Comparison of ENCODE assay signal across 14 mouse cellular contexts in genomic region chr17:72924295-72924694, GRCm38 (mm10). TPM values are rescaled to one million over a fixed set of nuclear protein-coding genes. Genes with fewer than 3 reads are reported as not detected.
DNase-seq lines count a peak whose midpoint lies in the region; ATAC-seq and TF ChIP-seq lines count a peak whose summit lies in the region.
"Had no signal": no experiment of that assay in that cellular context is flagged by ENCODE, and none has a peak within 500 bp of the region (broad histone marks: within the 10 kb centered on the region; RNA-seq: fewer than 3 reads in every experiment).

No protein-coding gene starts in this region.

- intact Hi-C loops in left cerebral cortex, adult 2 months (cut with DNase I) = loop anchor here (1.0 kb wide), 2 partner anchors 47 to 151 kb away; no protein-coding TSS in a partner anchor

- peaks cover 7% of the 10 kb centered on the region; the same call in 1 of the 2 replicates for H3K36me3 ChIP-seq in intestine, embryonic 15.5 days
- H3K36me3 ChIP-seq in intestine, postnatal 0 days (ENCODE audit: control insufficient read depth, insufficient read depth) = peaks cover 52% of the 10 kb centered on the region
- H3K36me3 ChIP-seq in spleen, adult 2 months (ENCODE audit: control insufficient read depth, insufficient read depth, low read length) = peaks cover 54% of the 10 kb centered on the region
- H3K36me3 ChIP-seq: G1E had no signal

- no peaks in the 10 kb centered on the region for H3K27me3 ChIP-seq in intestine, embryonic 15.5 days (replicated peaks)
- H3K27me3 ChIP-seq in intestine, postnatal 0 days (replicated peaks; ENCODE audit: control insufficient read depth, insufficient read depth, low read length) = no peaks in the 10 kb centered on the region
- H3K27me3 ChIP-seq in spleen, adult 2 months (ENCODE audit: control insufficient read depth, insufficient read depth, low read length) = no peaks in the 10 kb centered on the region

- no peak for TF ChIP-seq POLR2A in spleen, adult 2 months (IDR thresholded peaks at IDR 0.05; ENCODE audit: low read depth, low read length)

- H3K9me3 ChIP-seq in intestine, embryonic 15.5 days = no peaks in the 10 kb centered on the region
- no peaks in the 10 kb centered on the region for H3K9me3 ChIP-seq in intestine, postnatal 0 days (ENCODE audit: control insufficient read depth)
- H3K9me3 ChIP-seq: megakaryocyte, embryonic 14.5 days had no signal

- no peak overlapping the region for H3K27ac ChIP-seq in intestine, embryonic 15.5 days
- H3K27ac ChIP-seq in intestine, postnatal 0 days (ENCODE audit: low read depth, low read length) = no peak overlapping the region
- peak overlapping the region; percentile 79 for H3K27ac ChIP-seq in spleen, adult 2 months (ENCODE audit: insufficient read depth, low read length)
- H3K27ac ChIP-seq in left cerebral cortex, adult 2 months = peak overlapping the region; percentile 34; the same call in 1 of the 2 replicates

- TF ChIP-seq CTCF in intestine, postnatal 0 days (IDR thresholded peaks at IDR 0.05; ENCODE audit: low read depth) = no peak
- no peak for TF ChIP-seq CTCF in spleen, adult 2 months (IDR thresholded peaks at IDR 0.05; ENCODE audit: extremely low read depth, insufficient read depth, insufficient read length, insufficient replicate concordance)
- TF ChIP-seq CTCF in left cerebral cortex, adult 2 months (IDR thresholded peaks at IDR 0.05) = no peak

- no peak for ATAC-seq in intestine, embryonic 15.5 days
- no peak for ATAC-seq in intestine, postnatal 0 days

- WGBS in intestine, embryonic 15.5 days = 68% methylated on average over 8 of the region's 8 CpGs
- 69% methylated on average over 8 of the region's 8 CpGs for WGBS in intestine, postnatal 0 days
- 36% methylated on average over 8 of the region's 8 CpGs for WGBS in spleen, adult 2 months

- DNase-seq in spleen, adult 2 months (ENCODE audit: low read depth in 1 of 2, low spot score in 2 of 2) = no peak
- DNase-seq in spleen, postnatal 10 days (ENCODE audit: low spot score in 2 of 2) = no peak
- DNase-seq in left cerebral cortex, adult 2 months (ENCODE audit: extremely low spot score in 1 of 2, low spot score in 2 of 2) = peak; percentile 33 to 55
- no peak for DNase-seq in ovary, postnatal 10 days (ENCODE audit: low spot score)
- no peak for DNase-seq in ovary, adult 18-20 months (ENCODE audit: low spot score)
- DNase-seq: adrenal gland, adult 2 months; cerebellum, postnatal 25 days; thymus, postnatal 14 days had no signal

- no peak overlapping the region for H3K4me3 ChIP-seq in intestine, embryonic 15.5 days (replicated peaks)
- H3K4me3 ChIP-seq in intestine, postnatal 0 days (ENCODE audit: low read depth, low read length) = no peak overlapping the region
- H3K4me3 ChIP-seq in spleen, adult 2 months (ENCODE audit: extremely low read depth, insufficient read depth, insufficient read length) = no peak overlapping the region
- no peak overlapping the region for H3K4me3 ChIP-seq in left cerebral cortex, adult 2 months
- H3K4me3 ChIP-seq: erythroblast, embryonic 14.5 days; megakaryocyte, embryonic 14.5 days had no signal

- no peak overlapping the region for H3K9ac ChIP-seq in intestine, embryonic 15.5 days
- H3K9ac ChIP-seq in intestine, postnatal 0 days (ENCODE audit: low read depth, low read length) = no peak overlapping the region
- H3K9ac ChIP-seq: hindbrain, embryonic 14.5 days had no signal

- H3K4me1 ChIP-seq in intestine, embryonic 15.5 days (replicated peaks) = peaks cover 28% of the 10 kb centered on the region
- 0 out of 2 replicates have a peak, but pooled peaks cover 4% of the 10 kb centered on the region for H3K4me1 ChIP-seq in intestine, postnatal 0 days (replicated peaks; ENCODE audit: control insufficient read depth, insufficient read depth, low read length)
- H3K4me1 ChIP-seq in spleen, adult 2 months (ENCODE audit: control insufficient read depth, insufficient read depth, insufficient read length) = peaks cover 50% of the 10 kb centered on the region; the same call in 1 of the 2 replicates

- peak overlapping the region; percentile 7; the same call in 1 of the 2 replicates for H3K4me2 ChIP-seq in intestine, embryonic 15.5 days (replicated peaks)
- no peak overlapping the region for H3K4me2 ChIP-seq in intestine, postnatal 0 days (replicated peaks; ENCODE audit: low read depth)
- H3K4me2 ChIP-seq: hindbrain, embryonic 14.5 days had no signal

RNA-seq across cellular contexts. Expression of gene Lbh, which starts 6.2 kb away (rescaled TPM):
- polyA plus RNA-seq in intestine, embryonic 15.5 days (2015; fragmentation: Nextera tagmentation; extraction: Ambion mirVana) = 5.2 and 6.1 TPM in 2 replicates
- polyA plus RNA-seq in intestine, postnatal 0 days (2015; fragmentation: Nextera tagmentation; extraction: Ambion mirVana) = 11.1 and 11.3 TPM in 2 replicates
- polyA plus RNA-seq in spleen, adult 2 months (2012; rRNA removed) = 171 and 212 TPM in 2 replicates
- total RNA-seq in left cerebral cortex, adult 2 months (2021) = 10 to 100 TPM; 37.5 to 37.8 TPM

Comparison
In these comparisons a context has a peak if more than half of its experiments do, and no peak if none do; other contexts are left out.
1. H3K27ac ChIP-seq: peak in spleen, adult 2 months (single experiment) and left cerebral cortex, adult 2 months (single experiment); none in intestine, embryonic 15.5 days (single experiment) and intestine, postnatal 0 days (single experiment).
2. DNase-seq: peak in left cerebral cortex, adult 2 months (2 of 2); none in spleen, adult 2 months (0 of 2), spleen, postnatal 10 days (0 of 2), ovary, postnatal 10 days (single experiment) and ovary, adult 18-20 months (single experiment).
3. RNA of gene Lbh, which starts 6.2 kb away (polyA plus RNA-seq): 171 to 212 TPM in spleen, adult 2 months; 11.1 to 11.3 TPM in intestine, postnatal 0 days and 5.2 to 6.1 TPM in intestine, embryonic 15.5 days; every median in the first group is over 10 times any median in the second.